Mouse (Mus musculus) frontal cortex, postnatal 14 days (tissue): ENCODE results near the gene Rin2.
"Not testable (repeated sequence)": the region's sequence is repeated elsewhere in the genome, so short reads cannot be mapped to it uniquely, and the experiment has no call there.

Source experiments
- DNase-seq, 2 experiments: peaks; one replicate each; pipeline ENCODE4 v3.0.0; 2022; ENCODE audit warnings: low spot score in 2 of 2

The Rin2 gene

GRCm38 (mm10) chr2:145683536-145683935, 8.5 kb downstream of the Rin2 start:
- no peak for DNase-seq

- peak; percentile 16 to 21 for DNase-seq
Observed at GRCm38 (mm10) chr2:145684151-145684550, 9.1 kb downstream of the Rin2 start.

GRCm38 (mm10) chr2:145684891-145685290, 9.9 kb downstream of the Rin2 start:
- no peak for DNase-seq

GRCm38 (mm10) chr2:145686017-145686416, 11.0 kb downstream of the Rin2 start:
- DNase-seq, result no peak

- DNase-seq, result no peak
Observed at GRCm38 (mm10) chr2:145691367-145692009, 16.5 kb downstream of the Rin2 start.

- no peak for DNase-seq
Observed at GRCm38 (mm10) chr2:145697160-145697559, 22.1 kb downstream of the Rin2 start.

- peak in 1 of 2 experiments; percentile 25 for DNase-seq
Observed at GRCm38 (mm10) chr2:145699414-145700071, 24.5 kb downstream of the Rin2 start.

- no peak for DNase-seq
Observed at GRCm38 (mm10) chr2:145700237-145700985, 25.4 kb downstream of the Rin2 start.

- no peak for DNase-seq
Observed at GRCm38 (mm10) chr2:145701605-145702335, 26.8 kb downstream of the Rin2 start.

GRCm38 (mm10) chr2:145704738-145705137, 29.7 kb downstream of the Rin2 start:
- no peak for DNase-seq

GRCm38 (mm10) chr2:145709727-145710389, 34.8 kb downstream of the Rin2 start:
- DNase-seq, result no peak

- no peak for DNase-seq
Observed at GRCm38 (mm10) chr2:145711512-145711911, 36.5 kb downstream of the Rin2 start.

GRCm38 (mm10) chr2:145712026-145712425, 37.0 kb downstream of the Rin2 start:
- DNase-seq, result no peak

- DNase-seq, result no peak
Observed at GRCm38 (mm10) chr2:145717539-145717938, 42.5 kb downstream of the Rin2 start.

GRCm38 (mm10) chr2:145718624-145719183, 43.7 kb downstream of the Rin2 start:
- DNase-seq, result no peak

- DNase-seq, result no peak
Observed at GRCm38 (mm10) chr2:145720157-145720556, 45.1 kb downstream of the Rin2 start.

GRCm38 (mm10) chr2:145720743-145721142, 45.7 kb downstream of the Rin2 start:
- DNase-seq, result no peak

- not testable (repeated sequence) for DNase-seq
Observed at GRCm38 (mm10) chr2:145722304-145722703, 47.3 kb downstream of the Rin2 start.

- no peak for DNase-seq
Observed at GRCm38 (mm10) chr2:145724288-145724687, 49.3 kb downstream of the Rin2 start.

GRCm38 (mm10) chr2:145729414-145729813, 54.4 kb downstream of the Rin2 start:
- DNase-seq, result no peak

GRCm38 (mm10) chr2:145730189-145730880, 55.3 kb downstream of the Rin2 start:
- no peak for DNase-seq
